Mouse (Mus musculus): Measurements from ENCODE around the gene Grin2a. TPM values are rescaled to one million over a fixed set of nuclear protein-coding genes. Genes with fewer than 3 reads are reported as not detected.

Grin2a gene
- polyA plus RNA-seq, 1 experiment from 2014 or later, result 0.34 TPM

DNA sequence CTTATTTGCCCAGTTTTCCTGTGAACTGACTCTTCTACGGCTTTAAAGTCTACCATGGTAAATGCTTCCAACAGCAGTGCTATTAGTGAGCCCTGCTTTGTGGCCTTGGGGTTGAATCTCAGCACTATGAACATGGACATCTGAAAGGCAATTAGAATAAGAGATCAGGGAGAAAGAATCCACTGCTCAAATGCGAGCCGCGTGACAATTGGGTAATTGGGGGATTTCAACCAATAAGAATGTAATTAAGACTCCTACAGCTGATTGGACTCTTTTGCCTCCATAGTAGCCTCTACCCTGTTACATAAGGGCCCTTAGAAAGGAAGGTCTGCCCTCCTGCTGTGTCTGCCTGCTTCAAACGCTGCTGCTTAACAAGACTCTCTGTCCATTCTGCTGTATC lies 315.4 kb downstream of the Grin2a start:
- 75% methylated on average over 5 of the region's 5 CpGs for WGBS
- Histone ChIP-seq H3K9ac (ENCODE audit: low read length) (no peak overlapping the region), H3K27ac (ENCODE audit: low read length) (no peak overlapping the region), H3K27me3 (ENCODE audit: control insufficient read depth, insufficient read depth, low read length) (no peaks in the 10 kb centered on the region), H3K9me3 (replicated peaks; ENCODE audit: control insufficient read depth, low read length) (no peaks in the 10 kb centered on the region), H3K4me1 (ENCODE audit: control insufficient read depth, insufficient read depth, low read length) (no peaks in the 10 kb centered on the region), H3K36me3 (ENCODE audit: control insufficient read depth, insufficient read depth) (no peaks in the 10 kb centered on the region), H3K4me3 (ENCODE audit: low read length) (no peak overlapping the region), H3K4me2 (ENCODE audit: low read depth, low read length) (no peak overlapping the region)
- ATAC-seq (replicated peaks; ENCODE audit: extremely low read depth, insufficient read depth, low FRiP score), result no peak

DNA sequence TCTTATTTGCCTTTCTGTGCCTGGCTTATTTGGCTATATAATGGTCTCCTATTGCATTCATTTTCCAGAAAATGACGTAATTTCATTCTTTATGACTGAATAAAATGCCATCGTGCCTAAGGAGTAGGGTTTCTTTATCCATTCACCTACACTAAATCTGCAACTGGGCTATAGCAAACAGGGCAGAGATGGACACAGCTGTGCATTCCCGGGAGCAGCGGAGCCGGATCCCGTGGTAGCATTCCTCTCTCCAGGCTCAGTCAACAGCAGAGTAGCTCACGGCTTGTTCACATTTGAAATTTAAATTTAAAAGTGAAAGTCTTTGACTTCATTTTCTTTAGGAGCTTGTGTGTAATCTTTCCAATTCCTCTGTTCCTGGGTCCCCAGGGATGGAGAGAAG lies 316.6 kb downstream of the Grin2a start:
- Histone ChIP-seq H3K36me3 (ENCODE audit: control insufficient read depth, insufficient read depth) (no peaks in the 10 kb centered on the region), H3K4me3 (ENCODE audit: low read length) (no peak overlapping the region), H3K9me3 (replicated peaks; ENCODE audit: control insufficient read depth, low read length) (no peaks in the 10 kb centered on the region), H3K27ac (ENCODE audit: low read length) (no peak overlapping the region), H3K27me3 (ENCODE audit: control insufficient read depth, insufficient read depth, low read length) (no peaks in the 10 kb centered on the region), H3K9ac (ENCODE audit: low read length) (no peak overlapping the region), H3K4me1 (ENCODE audit: control insufficient read depth, insufficient read depth, low read length) (no peaks in the 10 kb centered on the region), H3K4me2 (ENCODE audit: low read depth, low read length) (no peak overlapping the region)
- WGBS, result 80% methylated on average over 7 of the region's 7 CpGs
- no peak for ATAC-seq (replicated peaks; ENCODE audit: extremely low read depth, insufficient read depth, low FRiP score)

DNA sequence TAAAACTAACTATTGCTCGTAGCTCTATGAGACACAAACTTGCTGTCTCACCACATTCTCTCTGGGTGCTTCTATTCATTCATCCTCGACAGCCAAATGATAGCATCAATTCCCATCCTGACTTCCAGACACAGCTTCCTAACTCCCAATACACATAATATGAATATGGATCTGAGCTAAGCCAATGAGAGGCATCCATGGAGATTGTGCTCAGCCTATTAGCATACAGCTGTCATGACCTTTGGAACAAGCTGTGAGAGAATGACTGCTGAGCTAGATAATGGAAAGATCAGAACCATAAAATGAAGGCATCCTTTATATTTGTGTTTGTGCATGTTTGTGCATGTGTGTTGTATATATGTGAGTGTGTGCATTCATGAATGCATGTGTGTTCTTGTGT lies 323.0 kb downstream of the Grin2a start:
- peaks cover 6% of the 10 kb centered on the region for H3K4me1 ChIP-seq (ENCODE audit: control insufficient read depth, insufficient read depth, low read length)
- WGBS, result 66% methylated on average over 2 of the region's 2 CpGs
- no peak for ATAC-seq (replicated peaks; ENCODE audit: extremely low read depth, insufficient read depth, low FRiP score)

DNA sequence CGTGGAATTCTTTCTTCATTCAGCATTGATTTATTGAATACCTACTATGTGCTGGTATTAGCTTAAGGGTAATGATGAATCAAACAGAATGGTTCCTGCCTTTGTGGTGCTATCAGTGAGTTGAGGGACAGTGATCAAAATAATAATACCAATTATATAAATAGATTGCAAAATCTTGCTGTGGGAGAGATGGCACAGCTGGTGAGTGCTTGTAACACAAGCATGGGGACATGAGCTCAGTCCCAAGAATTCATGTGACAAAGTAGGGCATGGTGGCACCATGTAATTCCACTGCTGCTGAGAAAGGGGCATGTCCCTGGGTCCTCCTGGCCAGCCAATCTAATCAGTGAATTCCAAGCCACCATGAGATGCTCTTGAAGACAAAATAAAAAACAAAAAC lies 324.1 kb downstream of the Grin2a start:
- Histone ChIP-seq H3K4me3 (ENCODE audit: low read length) (no peak overlapping the region), H3K27me3 (ENCODE audit: control insufficient read depth, insufficient read depth, low read length) (no peaks in the 10 kb centered on the region), H3K36me3 (ENCODE audit: control insufficient read depth, insufficient read depth) (no peaks in the 10 kb centered on the region), H3K27ac (ENCODE audit: low read length) (no peak overlapping the region), H3K9ac (ENCODE audit: low read length) (no peak overlapping the region), H3K4me2 (ENCODE audit: low read depth, low read length) (no peak overlapping the region), H3K4me1 (ENCODE audit: control insufficient read depth, insufficient read depth, low read length) (peaks cover 6% of the 10 kb centered on the region), H3K9me3 (replicated peaks; ENCODE audit: control insufficient read depth, low read length) (no peaks in the 10 kb centered on the region)
- no peak for ATAC-seq (replicated peaks; ENCODE audit: extremely low read depth, insufficient read depth, low FRiP score)
- 45% methylated on average over 1 of the region's 1 CpGs for WGBS

More for the DNA sequence above, 323.0 kb downstream of the Grin2a start:
- no peaks in the 10 kb centered on the region for H3K27me3 ChIP-seq (ENCODE audit: control insufficient read depth, insufficient read depth, low read length)
- H3K4me2 ChIP-seq (ENCODE audit: low read depth, low read length), result no peak overlapping the region
- no peak overlapping the region for H3K9ac ChIP-seq (ENCODE audit: low read length)
- no peak overlapping the region for H3K27ac ChIP-seq (ENCODE audit: low read length)
- no peaks in the 10 kb centered on the region for H3K36me3 ChIP-seq (ENCODE audit: control insufficient read depth, insufficient read depth)
- H3K4me3 ChIP-seq (ENCODE audit: low read length), result no peak overlapping the region
- H3K9me3 ChIP-seq (replicated peaks; ENCODE audit: control insufficient read depth, low read length), result no peaks in the 10 kb centered on the region

DNA sequence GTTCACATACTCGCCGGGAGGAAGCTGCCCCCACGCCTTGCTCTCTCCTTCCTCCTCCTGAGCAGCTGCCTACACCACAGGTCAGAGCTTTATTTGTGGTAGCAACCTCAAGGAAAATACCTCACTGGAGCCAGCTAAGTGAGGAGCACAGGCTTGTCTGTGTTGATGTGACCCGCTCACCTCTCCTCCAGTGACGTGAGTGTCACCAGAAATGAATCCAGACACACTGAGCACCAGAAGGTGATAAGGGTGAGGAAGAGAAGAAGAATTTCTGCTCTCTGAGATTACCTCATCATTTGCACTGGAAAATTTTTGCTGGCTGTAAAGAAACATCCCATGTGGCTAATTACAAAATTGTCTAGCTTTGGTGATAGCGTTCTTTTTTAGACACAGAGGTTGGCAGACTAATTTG lies 324.6 kb downstream of the Grin2a start:
- Histone ChIP-seq H3K4me1 (ENCODE audit: control insufficient read depth, insufficient read depth, low read length) (peaks cover 6% of the 10 kb centered on the region), H3K27me3 (ENCODE audit: control insufficient read depth, insufficient read depth, low read length) (no peaks in the 10 kb centered on the region), H3K4me2 (ENCODE audit: low read depth, low read length) (peak overlapping the region; percentile 21; the same call in 1 of the 2 replicates), H3K4me3 (ENCODE audit: low read length) (no peak overlapping the region), H3K36me3 (ENCODE audit: control insufficient read depth, insufficient read depth) (no peaks in the 10 kb centered on the region), H3K27ac (ENCODE audit: low read length) (no peak overlapping the region), H3K9me3 (replicated peaks; ENCODE audit: control insufficient read depth, low read length) (no peaks in the 10 kb centered on the region), H3K9ac (ENCODE audit: low read length) (no peak overlapping the region)
- WGBS, result 25% methylated on average over 6 of the region's 6 CpGs
- peak; percentile 60 for ATAC-seq (replicated peaks; ENCODE audit: extremely low read depth, insufficient read depth, low FRiP score)

DNA sequence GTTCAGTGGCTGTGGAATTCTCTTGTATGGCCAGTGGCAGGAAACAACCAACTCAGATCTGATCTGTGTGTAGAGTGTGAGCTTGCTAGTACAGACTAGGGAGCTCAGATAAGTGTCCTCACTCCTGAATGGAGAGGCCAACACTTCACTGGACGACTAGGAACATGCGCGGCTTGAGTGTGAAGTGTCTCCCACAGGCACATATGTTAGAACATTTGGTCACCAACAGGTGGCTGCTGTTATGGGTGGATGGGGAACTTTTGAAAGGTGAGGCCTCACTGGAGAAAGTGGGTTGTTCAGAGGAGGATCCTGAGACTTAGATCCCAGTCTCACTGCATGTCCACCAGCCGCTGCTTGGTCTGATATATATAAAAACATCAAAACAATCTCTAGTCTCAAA lies 329.5 kb downstream of the Grin2a start:
- no peak for ATAC-seq (replicated peaks; ENCODE audit: extremely low read depth, insufficient read depth, low FRiP score)
- H3K4me1 ChIP-seq (ENCODE audit: control insufficient read depth, insufficient read depth, low read length), result peaks cover 4% of the 10 kb centered on the region
- H3K9ac ChIP-seq (ENCODE audit: low read length), result no peak overlapping the region
- 81% methylated on average over 4 of the region's 4 CpGs for WGBS
- no peaks in the 10 kb centered on the region for H3K27me3 ChIP-seq (ENCODE audit: control insufficient read depth, insufficient read depth, low read length)
- H3K4me2 ChIP-seq (ENCODE audit: low read depth, low read length), result no peak overlapping the region
- H3K4me3 ChIP-seq (ENCODE audit: low read length), result no peak overlapping the region
- H3K36me3 ChIP-seq (ENCODE audit: control insufficient read depth, insufficient read depth), result no peaks in the 10 kb centered on the region
- no peak overlapping the region for H3K27ac ChIP-seq (ENCODE audit: low read length)
- H3K9me3 ChIP-seq (replicated peaks; ENCODE audit: control insufficient read depth, low read length), result no peaks in the 10 kb centered on the region

DNA sequence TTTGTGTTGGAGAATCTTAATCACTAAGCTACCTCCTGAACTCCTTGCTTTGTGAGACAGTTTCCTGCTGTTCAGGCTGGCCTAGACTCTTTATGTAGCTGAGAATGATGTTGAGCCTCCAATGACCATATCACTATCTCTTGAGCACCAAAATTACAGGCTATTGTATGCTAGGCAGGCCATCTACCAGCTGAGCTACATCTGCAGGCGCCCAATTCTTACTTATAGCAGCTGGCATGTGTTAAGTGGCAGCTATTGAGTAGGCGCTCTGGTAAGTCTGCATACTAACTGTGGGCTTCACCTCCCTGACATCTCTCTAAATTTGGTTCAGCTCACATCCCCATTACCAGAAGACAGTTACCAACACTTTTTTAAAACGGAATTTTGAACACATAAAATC lies 331.3 kb downstream of the Grin2a start:
- 56% methylated on average over 3 of the region's 3 CpGs for WGBS
- H3K4me1 ChIP-seq (ENCODE audit: control insufficient read depth, insufficient read depth, low read length), result no peaks in the 10 kb centered on the region
- ATAC-seq (replicated peaks; ENCODE audit: extremely low read depth, insufficient read depth, low FRiP score), result no peak
- H3K9me3 ChIP-seq (replicated peaks; ENCODE audit: control insufficient read depth, low read length), result no peaks in the 10 kb centered on the region
- no peak overlapping the region for H3K9ac ChIP-seq (ENCODE audit: low read length)
- no peaks in the 10 kb centered on the region for H3K36me3 ChIP-seq (ENCODE audit: control insufficient read depth, insufficient read depth)
- no peak overlapping the region for H3K27ac ChIP-seq (ENCODE audit: low read length)
- H3K27me3 ChIP-seq (ENCODE audit: control insufficient read depth, insufficient read depth, low read length), result no peaks in the 10 kb centered on the region
- no peak overlapping the region for H3K4me3 ChIP-seq (ENCODE audit: low read length)
- no peak overlapping the region for H3K4me2 ChIP-seq (ENCODE audit: low read depth, low read length)

DNA sequence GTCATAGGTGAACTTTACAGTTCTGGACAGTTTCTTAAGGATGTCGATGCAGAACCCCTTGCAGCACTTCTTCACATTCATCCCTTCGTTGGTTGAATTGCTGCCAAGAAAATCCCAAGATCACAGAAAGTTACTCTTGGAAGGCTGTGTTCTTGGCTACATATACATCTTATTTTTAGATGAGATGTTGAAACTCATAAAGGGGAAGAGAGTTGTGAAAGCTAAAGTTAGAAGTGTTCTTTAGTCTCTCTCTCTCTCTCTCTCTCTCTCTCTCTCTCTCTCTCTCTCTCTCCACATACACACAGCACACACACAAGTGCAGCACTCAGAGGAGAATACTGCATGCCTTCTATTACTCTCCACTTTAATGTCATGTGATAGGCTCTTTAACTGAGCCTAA lies 331.9 kb downstream of the Grin2a start:
- Histone ChIP-seq H3K36me3 (ENCODE audit: control insufficient read depth, insufficient read depth) (no peaks in the 10 kb centered on the region), H3K27me3 (ENCODE audit: control insufficient read depth, insufficient read depth, low read length) (no peaks in the 10 kb centered on the region), H3K4me2 (ENCODE audit: low read depth, low read length) (no peak overlapping the region), H3K27ac (ENCODE audit: low read length) (no peak overlapping the region), H3K4me1 (ENCODE audit: control insufficient read depth, insufficient read depth, low read length) (no peaks in the 10 kb centered on the region), H3K9me3 (replicated peaks; ENCODE audit: control insufficient read depth, low read length) (no peaks in the 10 kb centered on the region), H3K9ac (ENCODE audit: low read length) (no peak overlapping the region), H3K4me3 (ENCODE audit: low read length) (no peak overlapping the region)
- no peak for ATAC-seq (replicated peaks; ENCODE audit: extremely low read depth, insufficient read depth, low FRiP score)
- WGBS, result 65% methylated on average over 2 of the region's 2 CpGs

DNA sequence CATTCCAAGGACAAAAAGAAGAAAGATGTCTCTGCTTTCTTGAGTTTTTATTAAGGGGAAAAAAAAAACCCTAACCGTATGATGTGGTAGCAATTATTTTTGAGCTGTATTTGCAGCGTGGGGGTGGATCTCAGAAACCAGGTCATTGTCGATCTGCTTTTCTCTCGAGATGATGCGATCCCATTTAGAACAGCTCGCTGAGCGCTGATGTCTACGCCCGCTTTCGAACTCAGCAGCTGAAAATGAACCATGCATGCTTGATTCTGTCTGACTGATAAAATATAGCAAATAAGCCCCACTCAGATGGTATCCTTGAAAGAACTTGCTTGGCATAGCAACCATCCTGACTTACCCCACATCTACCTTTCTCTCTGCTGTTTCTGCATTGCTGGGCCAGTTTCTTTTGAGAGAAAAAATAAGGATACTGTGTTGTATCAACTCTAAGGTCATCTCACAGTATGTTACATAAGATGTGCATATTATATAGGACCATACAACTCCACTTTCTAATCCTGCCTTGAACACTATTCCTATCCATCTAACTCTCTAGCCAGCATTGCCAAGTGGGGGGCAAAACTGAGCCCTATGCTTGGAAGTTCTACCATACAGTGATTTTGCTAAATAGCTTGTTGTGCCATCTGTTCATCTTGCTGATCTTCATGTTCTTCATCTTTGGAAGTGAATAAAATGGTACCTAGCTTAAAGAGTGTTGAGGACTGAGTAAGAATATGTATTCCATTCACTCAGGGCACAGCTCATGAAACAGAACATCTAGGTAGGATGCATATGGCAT lies 369.5 kb downstream of the Grin2a start:
- no peak overlapping the region for H3K4me3 ChIP-seq (ENCODE audit: low read length)
- ATAC-seq (replicated peaks; ENCODE audit: extremely low read depth, insufficient read depth, low FRiP score), result no peak
- no peak overlapping the region for H3K27ac ChIP-seq (ENCODE audit: low read length)
- H3K4me2 ChIP-seq (ENCODE audit: low read depth, low read length), result no peak overlapping the region
- H3K36me3 ChIP-seq (ENCODE audit: control insufficient read depth, insufficient read depth), result no peaks in the 10 kb centered on the region
- H3K9ac ChIP-seq (ENCODE audit: low read length), result no peak overlapping the region
- H3K4me1 ChIP-seq (ENCODE audit: control insufficient read depth, insufficient read depth, low read length), result no peaks in the 10 kb centered on the region
- WGBS, result 90% methylated on average over 10 of the region's 10 CpGs
- no peaks in the 10 kb centered on the region for H3K27me3 ChIP-seq (ENCODE audit: control insufficient read depth, insufficient read depth, low read length)
- H3K9me3 ChIP-seq (replicated peaks; ENCODE audit: control insufficient read depth, low read length), result no peaks in the 10 kb centered on the region
